Mouse (Mus musculus) limb, embryonic 11.5 days (tissue): ENCODE data around the gene Hist1h3a. TPM values are rescaled to one million over a fixed set of nuclear protein-coding genes. Genes with fewer than 3 reads are reported as not detected.
"Not testable (repeated sequence)": the region's sequence is repeated elsewhere in the genome, so short reads cannot be mapped to it uniquely, and the experiment has no call there.

Experiments used
- ATAC-seq: fragments of 200-750 bp; cut with Nextera tagmentation; 2 replicates; pipeline ENCODE4 v1.8.0; 2017; ENCODE audit warnings: low read depth; ENCODE audit not compliant: insufficient number of reproducible peaks, low FRiP score, low TSS enrichment
- DNase-seq: peaks from one replicate; pipeline ENCODE4 v3.0.0-alpha.2; 2015; ENCODE audit warnings: low spot score
- H3K27ac ChIP-seq: fragments of 300-500 bp; sonication (generic); replicated peaks from 2 replicates; pipeline ENCODE4 v1.5.1; 2014; ENCODE audit warnings: low read depth, mild to moderate bottlenecking, low read length
- H3K27me3 ChIP-seq: fragments of 300-500 bp; sonication (generic); 2 replicates; pipeline ENCODE4 v1.6.1; 2014; ENCODE audit warnings: mild to moderate bottlenecking, low read length, mixed read lengths; ENCODE audit not compliant: control insufficient read depth, insufficient read depth
- H3K36me3 ChIP-seq: fragments of 300-500 bp; sonication (generic); 2 replicates; pipeline ENCODE4 v1.6.1; 2014; ENCODE audit warnings: mild to moderate bottlenecking, low read length, moderate library complexity, mixed read lengths; ENCODE audit not compliant: control insufficient read depth, insufficient read depth
- H3K4me1 ChIP-seq: fragments of 300-500 bp; sonication (generic); 2 replicates; pipeline ENCODE4 v1.6.1; 2014; ENCODE audit warnings: low read length, mixed read lengths; ENCODE audit not compliant: control insufficient read depth, insufficient read depth
- H3K4me2 ChIP-seq: fragments of 300-500 bp; sonication (generic); 2 replicates; pipeline ENCODE4 v1.6.1; 2014; ENCODE audit warnings: low read depth, mild to moderate bottlenecking, moderate library complexity; ENCODE audit not compliant: severe bottlenecking
- H3K4me3 ChIP-seq: fragments of 300-500 bp; sonication (generic); 2 replicates; pipeline ENCODE4 v1.5.1; 2014; ENCODE audit warnings: low read depth, low read length
- H3K9ac ChIP-seq: fragments of 300-500 bp; sonication (generic); 2 replicates; pipeline ENCODE4 v1.6.1; 2014; ENCODE audit warnings: mild to moderate bottlenecking, low read length
- H3K9me3 ChIP-seq: fragments of 300-500 bp; sonication (generic); 2 replicates; pipeline ENCODE4 v1.6.1; 2016; ENCODE audit warnings: low read length; ENCODE audit not compliant: control insufficient read depth
- WGBS: fragments of 180-500 bp; shearing (Covaris S2); extraction: QIAGEN DNeasy Blood & Tissue Kit; methylation state at CpG from one replicate; pipeline ENCODE4 v1.1.7; 2014; 5-methylcytosine and 5-hydroxymethylcytosine counted together
- polyA plus RNA-seq: library from polyadenylated mRNA; unstranded; fragments of >200 nt; fragmentation: Nextera tagmentation; extraction: Ambion mirVana; gene quantifications from 2 replicates; pipeline ENCODE4 v1.2.1, GENCODE M21; 2014

The Hist1h3a gene
- polyA plus RNA-seq, 1 experiment from 2014 or later = 5.4 TPM

- 63% methylated on average over 4 of the region's 4 CpGs for WGBS
- H3K27me3 ChIP-seq = no peaks in the 10 kb centered on the region
- H3K9me3 ChIP-seq = no peaks in the 10 kb centered on the region
- no peaks in the 10 kb centered on the region for H3K36me3 ChIP-seq
- ATAC-seq = no peak
- peak overlapping the region; percentile 83 for H3K27ac ChIP-seq
- peaks cover 6% of the 10 kb centered on the region; the same call in 1 of the 2 replicates for H3K4me1 ChIP-seq
- no peak overlapping the region for H3K4me3 ChIP-seq
- H3K4me2 ChIP-seq = peak overlapping the region; percentile 56
- no peak for DNase-seq
- no peak overlapping the region for H3K9ac ChIP-seq
Measured at GRCm38 (mm10) chr13:23753314-23754078, 8.7 kb downstream of the Hist1h3a start.

- WGBS = 6% methylated on average over 6 of the region's 6 CpGs
- no peaks in the 10 kb centered on the region for H3K27me3 ChIP-seq
- H3K9ac ChIP-seq = peak overlapping the region; percentile 72
- no peak for DNase-seq
- H3K27ac ChIP-seq = peak overlapping the region; percentile 83
- H3K4me2 ChIP-seq = peak overlapping the region; percentile 56
- H3K36me3 ChIP-seq = no peaks in the 10 kb centered on the region
- H3K9me3 ChIP-seq = no peaks in the 10 kb centered on the region
- peak overlapping the region; percentile 27 for H3K4me3 ChIP-seq
- peaks cover 6% of the 10 kb centered on the region; the same call in 1 of the 2 replicates for H3K4me1 ChIP-seq
- no peak for ATAC-seq
Measured at GRCm38 (mm10) chr13:23752742-23753172, 9.4 kb downstream of the Hist1h3a start.

DNA sequence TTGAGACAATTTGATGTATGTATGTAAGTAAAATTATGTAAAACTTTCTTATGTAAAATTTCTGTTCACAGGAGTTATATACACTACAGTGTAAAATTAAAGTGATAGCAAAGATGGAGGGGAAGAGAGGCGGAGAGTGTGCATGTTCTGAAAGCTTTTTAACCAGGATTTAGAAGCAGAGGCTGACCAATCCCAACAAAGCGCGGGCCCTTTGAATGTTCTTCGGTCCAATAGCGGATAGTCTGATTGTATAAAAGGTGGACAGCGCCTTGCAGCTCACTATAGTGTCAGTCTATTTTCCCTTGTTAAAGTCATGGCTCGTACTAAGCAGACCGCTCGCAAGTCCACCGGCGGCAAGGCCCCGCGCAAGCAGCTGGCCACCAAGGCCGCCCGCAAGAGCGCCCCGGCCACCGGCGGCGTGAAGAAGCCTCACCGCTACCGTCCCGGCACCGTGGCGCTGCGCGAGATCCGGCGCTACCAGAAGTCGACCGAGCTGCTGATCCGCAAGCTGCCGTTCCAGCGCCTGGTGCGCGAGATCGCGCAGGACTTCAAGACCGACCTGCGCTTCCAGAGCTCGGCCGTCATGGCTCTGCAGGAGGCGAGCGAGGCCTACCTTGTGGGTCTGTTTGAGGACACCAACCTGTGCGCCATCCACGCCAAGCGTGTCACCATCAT, 10.0 kb downstream of the Hist1h3a start, which contains the start of gene Hist1h3b:
Hist1h3b (plus strand) TSS at position 201 of the 675 bp plus-strand sequence.
- ATAC-seq (peak; percentile 90), DNase-seq (peak; percentile 94)
- not testable (repeated sequence) for H3K27me3 ChIP-seq, H3K4me1 ChIP-seq, H3K9me3 ChIP-seq, H3K36me3 ChIP-seq
- Histone ChIP-seq H3K4me2 (peak within 1 kb of the TSS; percentile 57), H3K27ac (peak within 1 kb of the TSS; percentile 96), H3K4me3 (peak within 1 kb of the TSS; percentile 38), H3K9ac (peak within 1 kb of the TSS; percentile 72)
- WGBS = under 1% methylated on average over 15 of the region's 47 CpGs

GRCm38 (mm10) chr13:23751478-23751956, 10.7 kb downstream of the Hist1h3a start:
- Histone ChIP-seq H3K4me3 (peak overlapping the region; percentile 38), H3K4me1 (peaks cover 3% of the 10 kb centered on the region; the same call in 1 of the 2 replicates), H3K9ac (peak overlapping the region; percentile 68), H3K27me3 (no peaks in the 10 kb centered on the region), H3K27ac (peak overlapping the region; percentile 96), H3K4me2 (peak overlapping the region; percentile 57), H3K36me3 (no peaks in the 10 kb centered on the region), H3K9me3 (no peaks in the 10 kb centered on the region)
- no peak; the same call in 1 of the 2 replicates for ATAC-seq
- peak; percentile 62 for DNase-seq
- 1% methylated on average over 11 of the region's 11 CpGs for WGBS

DNA sequence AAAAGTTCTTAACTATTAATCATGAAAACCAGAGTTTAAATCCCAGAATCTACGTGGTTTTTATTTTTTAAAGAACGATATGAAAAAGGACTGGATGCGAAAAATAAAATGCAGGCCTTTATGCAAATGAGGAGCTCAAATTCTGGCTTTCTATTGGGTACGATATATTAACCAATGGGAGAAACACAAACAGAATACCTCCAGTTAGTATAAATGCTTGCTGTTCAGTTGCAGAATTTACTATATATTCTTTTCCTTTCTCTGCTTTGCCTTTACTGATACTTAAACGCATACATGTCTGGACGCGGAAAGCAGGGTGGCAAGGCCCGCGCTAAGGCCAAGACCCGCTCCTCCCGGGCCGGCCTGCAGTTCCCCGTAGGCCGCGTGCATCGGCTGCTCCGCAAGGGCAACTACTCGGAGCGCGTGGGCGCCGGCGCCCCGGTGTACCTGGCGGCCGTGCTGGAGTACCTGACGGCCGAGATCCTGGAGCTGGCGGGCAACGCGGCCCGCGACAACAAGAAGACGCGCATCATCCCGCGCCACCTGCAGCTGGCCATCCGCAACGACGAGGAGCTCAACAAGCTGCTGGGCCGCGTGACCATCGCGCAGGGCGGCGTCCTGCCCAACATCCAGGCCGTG, 11.2 kb downstream of the Hist1h3a start, which contains the start of gene Hist1h2ab:
Hist1h2ab (plus strand) TSS at position 288 of the 639 bp plus-strand sequence.
- H3K27me3 ChIP-seq, H3K9me3 ChIP-seq, H3K4me1 ChIP-seq, H3K36me3 ChIP-seq: not testable (repeated sequence)
- DNase-seq = peak; percentile 84
- ATAC-seq = peak; percentile 50; the same call in 1 of the 2 replicates
- Histone ChIP-seq H3K4me3 (peak within 1 kb of the TSS; percentile 38), H3K4me2 (peak within 1 kb of the TSS; percentile 57), H3K9ac (peak within 1 kb of the TSS; percentile 68), H3K27ac (peak within 1 kb of the TSS; percentile 96)
- WGBS = 3% methylated on average over 26 of the region's 47 CpGs

DNA sequence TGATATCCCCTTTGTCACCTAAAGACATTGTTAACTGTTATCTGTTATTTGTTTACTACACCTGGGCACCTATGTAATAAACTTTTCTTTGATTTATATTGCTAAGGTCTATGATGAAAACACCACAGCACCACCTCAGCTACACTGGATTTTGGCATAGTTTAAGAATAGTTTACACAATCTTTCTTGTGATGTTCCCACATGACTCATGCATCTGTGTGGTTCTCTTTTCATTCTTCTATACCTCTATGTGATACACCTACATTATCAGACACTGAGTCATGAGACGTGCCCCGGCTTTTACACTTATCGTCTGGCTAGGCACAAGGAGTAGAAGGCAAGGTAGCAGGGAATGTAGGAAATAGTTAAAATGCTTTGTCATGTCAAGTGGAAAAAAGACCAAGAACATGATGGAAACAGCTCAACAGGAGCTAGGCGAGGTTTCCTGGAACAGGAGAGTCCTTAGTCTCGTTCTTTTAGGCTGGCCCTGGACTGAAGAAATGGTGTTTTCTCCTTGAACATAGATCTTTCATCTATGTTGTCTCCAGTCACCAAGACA, 12.5 kb downstream of the Hist1h3a start:
- no peak overlapping the region for H3K4me3 ChIP-seq
- no peaks in the 10 kb centered on the region for H3K36me3 ChIP-seq
- DNase-seq = no peak
- peaks cover 3% of the 10 kb centered on the region; the same call in 1 of the 2 replicates for H3K4me1 ChIP-seq
- no peak overlapping the region for H3K4me2 ChIP-seq
- 87% methylated on average over 5 of the region's 5 CpGs for WGBS
- H3K27me3 ChIP-seq = no peaks in the 10 kb centered on the region
- H3K9me3 ChIP-seq = no peaks in the 10 kb centered on the region
- peak overlapping the region; percentile 79 for H3K27ac ChIP-seq
- ATAC-seq = no peak
- no peak overlapping the region for H3K9ac ChIP-seq

GRCm38 (mm10) chr13:23747892-23748288, 14.3 kb downstream of the Hist1h3a start:
- 11% methylated on average over 4 of the region's 4 CpGs for WGBS
- H3K4me3 ChIP-seq = no peak overlapping the region
- H3K9ac ChIP-seq = peak overlapping the region; percentile 62; the same call in 1 of the 2 replicates

More at GRCm38 (mm10) chr13:23747892-23748288, 14.3 kb downstream of the Hist1h3a start:
- Histone ChIP-seq H3K9me3 (no peaks in the 10 kb centered on the region), H3K36me3 (no peaks in the 10 kb centered on the region), H3K4me1 (no peaks in the 10 kb centered on the region), H3K27me3 (no peaks in the 10 kb centered on the region), H3K27ac (peak overlapping the region; percentile 99), H3K4me2 (peak overlapping the region; percentile 55)
- DNase-seq = no peak
- ATAC-seq = no peak
